Mouse (Mus musculus) adrenal gland, adult 8-10 months (tissue): Measurements from ENCODE around the gene Ccdc142. TPM values are rescaled to one million over a fixed set of nuclear protein-coding genes. Genes with fewer than 3 reads are reported as not detected.

Experiments
- DNase-seq: peaks from one replicate; pipeline ENCODE4 v3.0.0; 2022
- total RNA-seq, 4 experiments: library from RNA; stranded (reverse); gene quantifications; 2 replicates each; pipeline ENCODE4 v1.2.4; 2022

Gene Ccdc142
- total RNA-seq = 10 to 100 TPM in 2 of 4 experiments, 1 to 10 TPM in 2; 5.3 to 14.2 (median 9.7) TPM

GRCm38 (mm10) chr6:83101316-83101687 lies at the start of gene Ccdc142, which contains the start of gene Gm42688:
Ccdc142 (plus strand) TSS chr6:83101601.
Gm42688 (plus strand) TSS chr6:83101617.
- peak; percentile 92 for DNase-seq

GRCm38 (mm10) chr6:83053136-83053960 lies 48.1 kb upstream of the Ccdc142 start:
- DNase-seq = no peak

- DNase-seq = peak; percentile 97
Observed at GRCm38 (mm10) chr6:83054074-83054851, 47.1 kb upstream of the Ccdc142 start, which contains the start of gene Aup1. Aup1 (plus strand) TSS chr6:83054521.

- no peak for DNase-seq
Observed at GRCm38 (mm10) chr6:83054871-83055431, 46.5 kb upstream of the Ccdc142 start, which contains the start of gene Htra2. Htra2 (minus strand) TSS chr6:83055273.

- DNase-seq = no peak
Observed at GRCm38 (mm10) chr6:83057790-83058189, 43.6 kb upstream of the Ccdc142 start, which contains the start of gene Dqx1. Dqx1 (plus strand) TSS chr6:83057844.

- DNase-seq = no peak
Observed at GRCm38 (mm10) chr6:83058725-83059124, 42.7 kb upstream of the Ccdc142 start.

GRCm38 (mm10) chr6:83065995-83066394 lies 35.4 kb upstream of the Ccdc142 start:
- no peak for DNase-seq

- no peak for DNase-seq
Observed at GRCm38 (mm10) chr6:83066441-83066840, 35.0 kb upstream of the Ccdc142 start.

GRCm38 (mm10) chr6:83068221-83068620 lies 33.2 kb upstream of the Ccdc142 start:
- DNase-seq = no peak

- DNase-seq = no peak
Observed at GRCm38 (mm10) chr6:83068706-83069487, 32.5 kb upstream of the Ccdc142 start.

GRCm38 (mm10) chr6:83069488-83070246 lies 31.7 kb upstream of the Ccdc142 start:
- DNase-seq = no peak

GRCm38 (mm10) chr6:83070247-83070310 lies 31.3 kb upstream of the Ccdc142 start, which contains the start of gene Tlx2:
Tlx2 (minus strand) TSS chr6:83070293.
- DNase-seq = no peak

GRCm38 (mm10) chr6:83070311-83071219 lies 30.8 kb upstream of the Ccdc142 start:
- no peak for DNase-seq

- no peak for DNase-seq
Observed at GRCm38 (mm10) chr6:83071220-83071619, 30.2 kb upstream of the Ccdc142 start.

GRCm38 (mm10) chr6:83074979-83075378 lies 26.4 kb upstream of the Ccdc142 start:
- DNase-seq = no peak

GRCm38 (mm10) chr6:83077630-83078323 lies 23.6 kb upstream of the Ccdc142 start, which contains the start of gene Pcgf1:
Pcgf1 (plus strand) TSS chr6:83077869.
- peak; percentile 50 for DNase-seq

- peak; percentile 98 for DNase-seq
Observed at GRCm38 (mm10) chr6:83078324-83078858, 23.0 kb upstream of the Ccdc142 start.

GRCm38 (mm10) chr6:83080210-83080609 lies 21.2 kb upstream of the Ccdc142 start:
- no peak for DNase-seq

GRCm38 (mm10) chr6:83083497-83083896 lies 17.9 kb upstream of the Ccdc142 start:
- DNase-seq = no peak

- DNase-seq = no peak
Observed at GRCm38 (mm10) chr6:83084477-83084876, 16.9 kb upstream of the Ccdc142 start.
